Mouse (Mus musculus) ES-E14 (cell line): ENCODE results near the gene Cxcl12. TPM values are rescaled to one million over a fixed set of nuclear protein-coding genes. Genes with fewer than 3 reads are reported as not detected.

Source experiments
- DNase-seq: peaks from one replicate; pipeline ENCODE4 v3.0.0-alpha.2; 2013; ENCODE audit warnings: low read depth, low spot score
- H3K27ac ChIP-seq: 2 replicates; pipeline ENCODE4 v1.5.1; 2012; ENCODE audit warnings: low read depth, mild to moderate bottlenecking, low read length, moderate library complexity, mixed read lengths; ENCODE audit not compliant: poor library complexity, insufficient read depth, severe bottlenecking
- H3K36me3 ChIP-seq: 2 replicates; pipeline ENCODE4 v1.6.1; 2012; ENCODE audit warnings: mild to moderate bottlenecking, low read length, moderate library complexity, mixed read lengths; ENCODE audit not compliant: control insufficient read depth, poor library complexity, insufficient read depth, severe bottlenecking
- H3K4me1 ChIP-seq, 2 experiments: fragments of 150-350 bp in 1 of 2; sonication (generic) in 1 of 2; 2 replicates each; pipeline ENCODE4 v1.6.1; 2012; ENCODE audit warnings: low read length in 2 of 2, mild to moderate bottlenecking in 1 of 2, mixed read lengths in 1 of 2; ENCODE audit not compliant: control insufficient read depth in 2 of 2, insufficient read depth in 2 of 2, poor library complexity in 1 of 2
- H3K4me3 ChIP-seq, 2 experiments: fragments of 150-350 bp in 1 of 2; sonication (generic) in 1 of 2; 2 replicates each; pipeline ENCODE4 v1.5.1; 2012; ENCODE audit warnings: low read length in 2 of 2, low read depth in 1 of 2, mild to moderate bottlenecking in 1 of 2, mixed read lengths in 1 of 2; ENCODE audit not compliant: insufficient read depth in 1 of 2, poor library complexity in 1 of 2, severe bottlenecking in 1 of 2
- H3K9ac ChIP-seq: 2 replicates; pipeline ENCODE4 v1.6.1; 2012; ENCODE audit warnings: low read depth, mild to moderate bottlenecking, low read length, mixed read lengths; ENCODE audit not compliant: poor library complexity, insufficient read depth, severe bottlenecking
- H3K9me3 ChIP-seq: fragments of 150-350 bp; sonication (generic); 2 replicates; pipeline ENCODE4 v1.6.1; 2012; ENCODE audit warnings: low read depth, mild to moderate bottlenecking, low read length; ENCODE audit not compliant: control insufficient read depth, insufficient read depth
- CHD2 ChIP-seq: IDR thresholded peaks from 2 replicates; pipeline ENCODE4 v1.6.1; 2014; ENCODE audit warnings: mild to moderate bottlenecking, low read depth, low read length, inconsistent platforms
- HCFC1 ChIP-seq: IDR thresholded peaks from 2 replicates; pipeline ENCODE4 v1.6.1; 2012; ENCODE audit warnings: low read length, inconsistent platforms, borderline replicate concordance; ENCODE audit not compliant: insufficient read depth
- MAFK ChIP-seq: IDR thresholded peaks from 2 replicates; pipeline ENCODE4 v1.6.1; 2014; ENCODE audit warnings: mild to moderate bottlenecking, low read depth, low read length, inconsistent platforms; ENCODE audit not compliant: insufficient read depth
- ZC3H11A ChIP-seq: IDR thresholded peaks from 2 replicates; pipeline ENCODE4 v1.6.1; 2012; ENCODE audit warnings: low read depth, mild to moderate bottlenecking, inconsistent platforms, low read length, borderline replicate concordance
- ZNF384 ChIP-seq: IDR thresholded peaks from 2 replicates; pipeline ENCODE4 v1.6.1; 2012; ENCODE audit warnings: low read depth, low read length, inconsistent platforms
- in situ Hi-C, 2 experiments: fragments of 600-800 bp; cut with MboI; formaldehyde crosslinking; loops; one replicate each; pipeline ENCODE4 v1.15.1; 2025; ENCODE audit warnings: low sequenced_read_pairs in 2 of 2, inconsistent platforms in 1 of 2; ENCODE audit not compliant: unreplicated experiment in 2 of 2
- total RNA-seq: library from RNA; depleted of rRNA; stranded (reverse); fragments of 300-350 nt; gene quantifications from 2 replicates; pipeline ENCODE4 v1.2.3, GENCODE M21; 2012; rRNA removed

The Cxcl12 gene
- total RNA-seq: 1.8 and 11.6 TPM in 2 replicates

GRCm38 (mm10) chr6:117168321-117169011, at the start of gene Cxcl12:
Gene Cxcl12, plus strand, starts transcription at chr6:117168535.
- Histone ChIP-seq H3K9ac (peak within 1 kb of the TSS; percentile 50), H3K4me1 (peaks cover 0 to 7% of the 10 kb centered on the region in 2 experiments; a peak in 1 of 4 replicates), H3K9me3 (no peaks in the 10 kb centered on the region), H3K27ac (no peak within 1 kb of the TSS), H3K36me3 (no peaks in the 10 kb centered on the region), H3K4me3 (peak within 1 kb of the TSS; percentile 67 to 77)
- in situ Hi-C loops: loop anchor here in 1 of 2 experiments (10.0 kb wide), 1 partner anchor 656 kb away; no protein-coding TSS in a partner anchor
- TF ChIP-seq MAFK: no peak
- TF ChIP-seq HCFC1: no peak
- TF ChIP-seq CHD2: no peak
- TF ChIP-seq ZNF384: no peak
- no peak for TF ChIP-seq ZC3H11A
- no peak for DNase-seq

GRCm38 (mm10) chr6:117122074-117122473, 46.3 kb upstream of the Cxcl12 start:
- TF ChIP-seq MAFK: no peak
- no peak for TF ChIP-seq ZC3H11A
- no peak for TF ChIP-seq ZNF384
- DNase-seq: no peak
- H3K4me1 ChIP-seq: no peaks in the 10 kb centered on the region
- no peaks in the 10 kb centered on the region for H3K36me3 ChIP-seq
- no peak overlapping the region for H3K4me3 ChIP-seq
- H3K27ac ChIP-seq: no peak overlapping the region
- no peaks in the 10 kb centered on the region for H3K9me3 ChIP-seq
- H3K9ac ChIP-seq: no peak overlapping the region
- in situ Hi-C loops: no loop called here

GRCm38 (mm10) chr6:117126356-117126755, 42.0 kb upstream of the Cxcl12 start:
- no peak overlapping the region for H3K9ac ChIP-seq
- TF ChIP-seq ZC3H11A (no peak), HCFC1 (no peak)
- DNase-seq: no peak
- H3K27ac ChIP-seq: no peak overlapping the region
- no peaks in the 10 kb centered on the region for H3K36me3 ChIP-seq
- no peaks in the 10 kb centered on the region for H3K4me1 ChIP-seq
- no peaks in the 10 kb centered on the region for H3K9me3 ChIP-seq
- H3K4me3 ChIP-seq: no peak overlapping the region
- in situ Hi-C loops: no loop called here

GRCm38 (mm10) chr6:117129443-117129842, 38.9 kb upstream of the Cxcl12 start:
- Histone ChIP-seq H3K27ac (no peak overlapping the region), H3K36me3 (no peaks in the 10 kb centered on the region), H3K4me1 (no peaks in the 10 kb centered on the region), H3K4me3 (no peak overlapping the region), H3K9ac (no peak overlapping the region), H3K9me3 (no peaks in the 10 kb centered on the region)
- in situ Hi-C loops: no loop called here
- TF ChIP-seq ZNF384 (no peak), ZC3H11A (no peak)
- no peak for DNase-seq

- no peak overlapping the region for H3K4me3 ChIP-seq
- no peak for DNase-seq
- H3K9me3 ChIP-seq: no peaks in the 10 kb centered on the region
- H3K36me3 ChIP-seq: no peaks in the 10 kb centered on the region
- TF ChIP-seq CHD2: no peak
- H3K27ac ChIP-seq: no peak overlapping the region
- in situ Hi-C loops: no loop called here
- H3K4me1 ChIP-seq: no peaks in the 10 kb centered on the region
- H3K9ac ChIP-seq: no peak overlapping the region
These were observed 37.6 kb upstream of the Cxcl12 start for GRCm38 (mm10) chr6:117130680-117131111.
